Mouse (Mus musculus) forebrain, embryonic 16.5 days (tissue): ENCODE measurements at regions not wholly inside any gene's neighbourhood (a gene's known extent, or its start where the extent isn't known, plus 50 kb on each side); places are given as distances from the start of the nearest gene placed in this dataset.

Experiments used
- ATAC-seq: fragments of 200-750 bp; cut with Nextera tagmentation; 2 replicates; pipeline ENCODE4 v1.8.0; 2017; ENCODE audit warnings: mild to moderate bottlenecking, moderate library complexity
- H3K27ac ChIP-seq: fragments of 300-500 bp; sonication (generic); 2 replicates; pipeline ENCODE4 v1.5.1; 2014; ENCODE audit warnings: low read length, control low read depth
- H3K27me3 ChIP-seq: fragments of 300-500 bp; sonication (generic); replicated peaks from 2 replicates; pipeline ENCODE4 v1.6.1; 2014; ENCODE audit warnings: low read length; ENCODE audit not compliant: control insufficient read depth, insufficient read depth
- H3K36me3 ChIP-seq: fragments of 300-500 bp; sonication (generic); 2 replicates; pipeline ENCODE4 v1.6.1; 2014; ENCODE audit not compliant: control insufficient read depth, insufficient read depth
- H3K4me1 ChIP-seq: fragments of 300-500 bp; sonication (generic); replicated peaks from 2 replicates; pipeline ENCODE4 v1.6.1; 2014; ENCODE audit warnings: low read length; ENCODE audit not compliant: control insufficient read depth, insufficient read depth
- H3K4me2 ChIP-seq: fragments of 300-500 bp; sonication (generic); 2 replicates; pipeline ENCODE4 v1.6.1; 2014; ENCODE audit warnings: mild to moderate bottlenecking, low read length, control low read depth
- H3K4me3 ChIP-seq: fragments of 300-500 bp; sonication (generic); replicated peaks from 2 replicates; pipeline ENCODE4 v1.5.1; 2014; ENCODE audit warnings: mild to moderate bottlenecking, low read length, control low read depth
- H3K9ac ChIP-seq: fragments of 300-500 bp; sonication (generic); replicated peaks from 2 replicates; pipeline ENCODE4 v1.6.1; 2014; ENCODE audit warnings: low read depth, low read length, control low read depth
- H3K9me3 ChIP-seq: fragments of 300-500 bp; sonication (generic); 2 replicates; pipeline ENCODE4 v1.6.1; 2016; ENCODE audit warnings: low read length; ENCODE audit not compliant: control insufficient read depth
- WGBS: fragments of 180-500 bp; shearing (Covaris S2); extraction: QIAGEN DNeasy Blood & Tissue Kit; methylation state at CpG from one replicate; pipeline ENCODE4 v1.1.7; 2014; 5-methylcytosine and 5-hydroxymethylcytosine counted together

GRCm38 (mm10) chr12:16060461-16060860 is 243.7 kb upstream of the Trib2 start:
- no peaks in the 10 kb centered on the region for H3K4me1 ChIP-seq
- H3K9me3 ChIP-seq: no peaks in the 10 kb centered on the region
- no peak overlapping the region for H3K4me2 ChIP-seq
- ATAC-seq: no peak
- no peaks in the 10 kb centered on the region for H3K36me3 ChIP-seq
- no peaks in the 10 kb centered on the region for H3K27me3 ChIP-seq
- H3K9ac ChIP-seq: no peak overlapping the region
- no peak overlapping the region for H3K4me3 ChIP-seq
- H3K27ac ChIP-seq: no peak overlapping the region
- 55% methylated on average over 5 of the region's 5 CpGs for WGBS

- Histone ChIP-seq H3K4me3 (no peak overlapping the region), H3K4me1 (no peaks in the 10 kb centered on the region), H3K9ac (no peak overlapping the region), H3K9me3 (no peaks in the 10 kb centered on the region), H3K27me3 (no peaks in the 10 kb centered on the region), H3K4me2 (no peak overlapping the region), H3K36me3 (no peaks in the 10 kb centered on the region), H3K27ac (no peak overlapping the region)
- WGBS: 89% methylated on average over 3 of the region's 3 CpGs
- no peak for ATAC-seq
Observed at GRCm38 (mm10) chr12:16058255-16058654, 241.5 kb upstream of the Trib2 start.

GRCm38 (mm10) chr12:16056831-16057230 is 240.1 kb upstream of the Trib2 start:
- no peak overlapping the region for H3K27ac ChIP-seq
- WGBS: 68% methylated on average over 2 of the region's 2 CpGs
- ATAC-seq: no peak
- H3K4me1 ChIP-seq: no peaks in the 10 kb centered on the region
- H3K9ac ChIP-seq: no peak overlapping the region
- no peaks in the 10 kb centered on the region for H3K9me3 ChIP-seq
- no peak overlapping the region for H3K4me2 ChIP-seq
- H3K27me3 ChIP-seq: no peaks in the 10 kb centered on the region
- no peak overlapping the region for H3K4me3 ChIP-seq
- no peaks in the 10 kb centered on the region for H3K36me3 ChIP-seq

GRCm38 (mm10) chr12:16056216-16056615 is 239.5 kb upstream of the Trib2 start:
- H3K9ac ChIP-seq: no peak overlapping the region
- H3K36me3 ChIP-seq: no peaks in the 10 kb centered on the region
- 63% methylated on average over 1 of the region's 1 CpGs for WGBS
- no peak overlapping the region for H3K27ac ChIP-seq
- no peak for ATAC-seq
- H3K4me3 ChIP-seq: no peak overlapping the region
- H3K4me1 ChIP-seq: no peaks in the 10 kb centered on the region
- no peaks in the 10 kb centered on the region for H3K9me3 ChIP-seq
- H3K4me2 ChIP-seq: no peak overlapping the region
- H3K27me3 ChIP-seq: no peaks in the 10 kb centered on the region

- Histone ChIP-seq H3K4me3 (no peak overlapping the region), H3K27ac (no peak overlapping the region), H3K36me3 (no peaks in the 10 kb centered on the region), H3K4me1 (no peaks in the 10 kb centered on the region), H3K27me3 (no peaks in the 10 kb centered on the region), H3K9me3 (no peaks in the 10 kb centered on the region), H3K9ac (no peak overlapping the region), H3K4me2 (no peak overlapping the region)
- ATAC-seq: no peak
- 84% methylated on average over 2 of the region's 2 CpGs for WGBS
Observed at GRCm38 (mm10) chr12:16054591-16054990, 237.9 kb upstream of the Trib2 start.

GRCm38 (mm10) chr12:16053735-16054134 is 237.0 kb upstream of the Trib2 start:
- 33% methylated on average over 3 of the region's 3 CpGs for whole genome bisulfite sequencing
- Histone ChIP-seq H3K4me3 (no peak overlapping the region), H3K27me3 (no peaks in the 10 kb centered on the region), H3K27ac (no peak overlapping the region), H3K9ac (no peak overlapping the region), H3K36me3 (no peaks in the 10 kb centered on the region), H3K4me1 (no peaks in the 10 kb centered on the region), H3K9me3 (no peaks in the 10 kb centered on the region), H3K4me2 (no peak overlapping the region)
- ATAC-seq: no peak

GRCm38 (mm10) chr12:16052998-16053397 is 236.3 kb upstream of the Trib2 start:
- Histone ChIP-seq H3K4me3 (no peak overlapping the region), H3K27ac (no peak overlapping the region), H3K4me2 (no peak overlapping the region), H3K4me1 (no peaks in the 10 kb centered on the region), H3K36me3 (no peaks in the 10 kb centered on the region), H3K9me3 (no peaks in the 10 kb centered on the region), H3K9ac (no peak overlapping the region), H3K27me3 (no peaks in the 10 kb centered on the region)
- WGBS: 87% methylated on average over 1 of the region's 1 CpGs
- ATAC-seq: no peak

GRCm38 (mm10) chr12:16052353-16052752 is 235.6 kb upstream of the Trib2 start:
- Histone ChIP-seq H3K4me3 (no peak overlapping the region), H3K9me3 (no peaks in the 10 kb centered on the region), H3K4me2 (no peak overlapping the region), H3K27me3 (no peaks in the 10 kb centered on the region), H3K4me1 (no peaks in the 10 kb centered on the region), H3K27ac (no peak overlapping the region), H3K9ac (no peak overlapping the region), H3K36me3 (no peaks in the 10 kb centered on the region)
- ATAC-seq: no peak
- WGBS: 88% methylated on average over 3 of the region's 3 CpGs

GRCm38 (mm10) chr12:16051439-16051838 is 234.7 kb upstream of the Trib2 start:
- H3K4me3 ChIP-seq: no peak overlapping the region
- H3K36me3 ChIP-seq: no peaks in the 10 kb centered on the region
- H3K4me2 ChIP-seq: no peak overlapping the region
- no peaks in the 10 kb centered on the region; the same call in 1 of the 2 replicates for H3K4me1 ChIP-seq
- no peaks in the 10 kb centered on the region for H3K9me3 ChIP-seq
- no peaks in the 10 kb centered on the region for H3K27me3 ChIP-seq
- ATAC-seq: no peak
- WGBS: 86% methylated on average over 2 of the region's 2 CpGs
- H3K27ac ChIP-seq: no peak overlapping the region
- no peak overlapping the region for H3K9ac ChIP-seq

GRCm38 (mm10) chr12:16049545-16049944 is 232.8 kb upstream of the Trib2 start:
- H3K4me2 ChIP-seq: no peak overlapping the region
- no peaks in the 10 kb centered on the region for H3K9me3 ChIP-seq
- no peak overlapping the region for H3K4me3 ChIP-seq
- H3K36me3 ChIP-seq: no peaks in the 10 kb centered on the region
- 84% methylated on average over 4 of the region's 4 CpGs for WGBS
- no peak for ATAC-seq
- no peak overlapping the region for H3K9ac ChIP-seq
- H3K27ac ChIP-seq: no peak overlapping the region
- no peaks in the 10 kb centered on the region for H3K27me3 ChIP-seq
- peaks cover 2% of the 10 kb centered on the region; the same call in 1 of the 2 replicates for H3K4me1 ChIP-seq
